Mouse (Mus musculus) stomach, postnatal 0 days (tissue): ENCODE measurements at regions not wholly inside any gene's neighbourhood (a gene's known extent, or its start where the extent isn't known, plus 50 kb on each side); places are given as distances from the start of the nearest gene placed in this dataset.

ENCODE experiments used
- ATAC-seq: fragments of 200-750 bp; cut with Nextera tagmentation; 2 replicates; pipeline ENCODE4 v1.8.0; 2017; ENCODE audit not compliant: low FRiP score, low TSS enrichment
- DNase-seq: peaks from one replicate; pipeline ENCODE4 v3.0.0-alpha.2; 2016; ENCODE audit warnings: low spot score
- H3K27ac ChIP-seq: fragments of 300-500 bp; sonication (generic); replicated peaks from 2 replicates; pipeline ENCODE4 v1.5.1; 2014; ENCODE audit warnings: mild to moderate bottlenecking, control low read depth
- H3K27me3 ChIP-seq: fragments of 300-500 bp; sonication (generic); 2 replicates; pipeline ENCODE4 v1.6.1; 2014; ENCODE audit warnings: low read length; ENCODE audit not compliant: control insufficient read depth, insufficient read depth
- H3K36me3 ChIP-seq: fragments of 300-500 bp; sonication (generic); 2 replicates; pipeline ENCODE4 v1.6.1; 2014; ENCODE audit warnings: low read length, mixed read lengths; ENCODE audit not compliant: control insufficient read depth, insufficient read depth
- H3K4me1 ChIP-seq: fragments of 300-500 bp; sonication (generic); replicated peaks from 2 replicates; pipeline ENCODE4 v1.6.1; 2014; ENCODE audit warnings: antibody characterized with exemption; ENCODE audit not compliant: control insufficient read depth, insufficient read depth
- H3K4me2 ChIP-seq: fragments of 300-500 bp; sonication (generic); replicated peaks from 2 replicates; pipeline ENCODE4 v1.6.1; 2014; ENCODE audit warnings: low read depth, mild to moderate bottlenecking, control low read depth, moderate library complexity
- H3K4me3 ChIP-seq: fragments of 300-500 bp; sonication (generic); 2 replicates; pipeline ENCODE4 v1.5.1; 2014; ENCODE audit warnings: low read depth, low read length, control low read depth
- H3K9ac ChIP-seq: fragments of 300-500 bp; sonication (generic); 2 replicates; pipeline ENCODE4 v1.6.1; 2014; ENCODE audit warnings: mild to moderate bottlenecking, low read length, control low read depth, mixed read lengths
- H3K9me3 ChIP-seq: fragments of 300-500 bp; sonication (generic); 2 replicates; pipeline ENCODE4 v1.6.1; 2016; ENCODE audit warnings: low read length; ENCODE audit not compliant: control insufficient read depth
- CTCF ChIP-seq: IDR thresholded peaks from 2 replicates; pipeline ENCODE4 v1.5.1; 2016; ENCODE audit warnings: antibody characterized with exemption, low read depth, mild to moderate bottlenecking, moderate library complexity
- EP300 ChIP-seq: optimal IDR thresholded peaks from 2 replicates; pipeline ENCODE3; 2016; ENCODE audit warnings: antibody characterized with exemption
- WGBS: fragments of 180-500 bp; shearing (Covaris S2); extraction: QIAGEN DNeasy Blood & Tissue Kit; methylation state at CpG from one replicate; pipeline ENCODE4 v1.1.7; 2014; 5-methylcytosine and 5-hydroxymethylcytosine counted together

GRCm38 (mm10) chr10:22879714-22880113 lies 59.7 kb upstream of the Tcf21 start:
- no peaks in the 10 kb centered on the region for H3K27me3 ChIP-seq
- H3K27ac ChIP-seq: no peak overlapping the region
- TF ChIP-seq CTCF (no peak), EP300 (no peak)
- no peak overlapping the region for H3K9ac ChIP-seq
- no peak overlapping the region for H3K4me3 ChIP-seq
- WGBS: 39% methylated on average over 4 of the region's 4 CpGs
- H3K36me3 ChIP-seq: no peaks in the 10 kb centered on the region
- H3K4me1 ChIP-seq: no peaks in the 10 kb centered on the region
- ATAC-seq: no peak
- no peak for DNase-seq
- H3K4me2 ChIP-seq: no peak overlapping the region
- no peaks in the 10 kb centered on the region for H3K9me3 ChIP-seq

DNA sequence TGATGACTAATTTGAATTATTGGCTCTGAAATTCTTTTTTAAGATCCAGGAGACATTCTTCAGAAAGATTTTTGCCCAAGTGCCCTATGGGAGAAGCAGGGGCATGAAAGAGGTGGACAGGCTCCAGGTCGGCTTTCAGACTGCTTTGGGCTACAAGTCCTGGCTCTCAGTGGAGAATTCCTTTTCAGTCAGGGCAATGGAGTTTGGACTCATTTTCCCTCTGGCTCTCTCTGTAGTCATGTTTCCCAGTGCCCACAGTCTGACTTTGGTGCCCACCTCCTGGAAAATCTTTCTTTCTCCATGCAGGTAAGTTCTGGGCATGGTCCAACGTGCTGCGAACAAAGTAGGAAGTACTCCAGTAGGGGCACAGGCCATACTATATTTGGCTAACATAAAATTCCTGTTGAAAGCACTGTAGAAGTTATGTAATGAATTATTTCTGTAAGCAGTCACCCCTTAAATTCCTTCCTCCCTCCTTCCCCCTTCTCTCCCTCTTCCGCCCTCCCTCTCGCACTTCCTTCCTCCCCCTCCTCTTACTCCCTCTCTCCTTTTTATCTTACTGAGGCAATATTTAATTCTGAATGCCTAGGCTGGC lies 57.7 kb upstream of the Tcf21 start:
- no peak for ATAC-seq
- Histone ChIP-seq H3K4me1 (no peaks in the 10 kb centered on the region), H3K9ac (no peak overlapping the region), H3K36me3 (no peaks in the 10 kb centered on the region), H3K4me3 (no peak overlapping the region), H3K4me2 (no peak overlapping the region), H3K9me3 (no peaks in the 10 kb centered on the region), H3K27ac (no peak overlapping the region), H3K27me3 (no peaks in the 10 kb centered on the region)
- no peak for TF ChIP-seq CTCF
- 60% methylated on average over 5 of the region's 5 CpGs for WGBS
- DNase-seq: no peak

DNA sequence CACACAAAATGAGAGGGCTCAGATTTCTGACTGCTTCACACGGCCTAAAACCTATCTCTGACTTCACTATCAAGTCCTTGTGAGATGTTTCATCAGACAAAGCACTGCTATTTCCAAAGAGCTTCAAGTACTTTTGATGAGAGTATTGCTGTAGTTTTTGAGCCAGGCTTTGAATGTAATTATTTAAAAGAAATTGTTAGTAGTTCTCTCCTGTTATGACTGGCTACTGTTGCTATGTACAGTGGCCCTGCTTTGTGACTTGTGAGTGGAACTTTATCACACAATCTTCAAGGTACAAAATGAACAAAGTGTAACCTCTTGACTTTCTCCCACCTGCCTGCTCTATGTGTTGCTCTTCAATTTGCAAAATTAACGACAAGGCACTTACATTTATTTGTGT lies 57.1 kb upstream of the Tcf21 start:
- no peak for ATAC-seq
- no peak overlapping the region for H3K27ac ChIP-seq
- no peak overlapping the region for H3K4me3 ChIP-seq
- H3K9me3 ChIP-seq: no peaks in the 10 kb centered on the region
- no peak for DNase-seq
- H3K4me1 ChIP-seq: no peaks in the 10 kb centered on the region
- H3K27me3 ChIP-seq: no peaks in the 10 kb centered on the region
- H3K9ac ChIP-seq: no peak overlapping the region
- no peak overlapping the region for H3K4me2 ChIP-seq
- H3K36me3 ChIP-seq: no peaks in the 10 kb centered on the region
- 51% methylated on average over 2 of the region's 2 CpGs for WGBS
- no peak for TF ChIP-seq EP300
- TF ChIP-seq CTCF: no peak

DNA sequence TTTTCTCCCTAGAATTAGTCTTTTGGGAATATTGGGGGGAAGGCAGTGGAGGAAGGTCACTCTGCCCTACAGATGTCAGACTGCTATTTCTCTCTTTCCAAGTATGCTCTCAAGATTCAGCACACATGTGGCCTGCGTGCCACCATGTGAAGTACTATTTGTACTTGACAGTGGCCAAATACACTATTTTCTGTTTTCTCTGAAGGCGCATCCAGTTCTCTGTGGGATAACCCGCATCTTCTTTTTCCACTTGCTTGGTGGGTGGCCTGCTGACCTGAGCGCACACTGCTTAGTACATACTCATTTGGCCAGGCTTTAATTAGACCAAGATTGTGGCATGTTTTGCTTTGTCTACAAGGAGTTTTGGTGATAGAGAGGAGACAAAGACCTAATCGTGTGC lies 55.7 kb upstream of the Tcf21 start:
- no peak overlapping the region for H3K9ac ChIP-seq
- no peaks in the 10 kb centered on the region for H3K27me3 ChIP-seq
- 77% methylated on average over 5 of the region's 5 CpGs for WGBS
- H3K27ac ChIP-seq: no peak overlapping the region
- H3K4me1 ChIP-seq: no peaks in the 10 kb centered on the region
- no peak overlapping the region for H3K4me2 ChIP-seq
- H3K4me3 ChIP-seq: no peak overlapping the region
- ATAC-seq: no peak
- DNase-seq: no peak
- no peaks in the 10 kb centered on the region for H3K36me3 ChIP-seq
- no peaks in the 10 kb centered on the region for H3K9me3 ChIP-seq
- TF ChIP-seq CTCF: no peak
- no peak for TF ChIP-seq EP300

GRCm38 (mm10) chr10:22875181-22875580 lies 55.2 kb upstream of the Tcf21 start:
- Histone ChIP-seq H3K36me3 (no peaks in the 10 kb centered on the region), H3K9me3 (no peaks in the 10 kb centered on the region), H3K27me3 (no peaks in the 10 kb centered on the region), H3K27ac (no peak overlapping the region), H3K9ac (no peak overlapping the region), H3K4me1 (no peaks in the 10 kb centered on the region), H3K4me2 (no peak overlapping the region), H3K4me3 (no peak overlapping the region)
- 59% methylated on average over 4 of the region's 4 CpGs for WGBS
- no peak for ATAC-seq
- DNase-seq: no peak
- TF ChIP-seq EP300 (no peak), CTCF (no peak)
